Mouse (Mus musculus): ENCODE measurements at regions not wholly inside any gene's neighbourhood (a gene's known extent, or its start where the extent isn't known, plus 50 kb on each side); places are given as distances from the start of the nearest gene placed in this dataset.

DNA sequence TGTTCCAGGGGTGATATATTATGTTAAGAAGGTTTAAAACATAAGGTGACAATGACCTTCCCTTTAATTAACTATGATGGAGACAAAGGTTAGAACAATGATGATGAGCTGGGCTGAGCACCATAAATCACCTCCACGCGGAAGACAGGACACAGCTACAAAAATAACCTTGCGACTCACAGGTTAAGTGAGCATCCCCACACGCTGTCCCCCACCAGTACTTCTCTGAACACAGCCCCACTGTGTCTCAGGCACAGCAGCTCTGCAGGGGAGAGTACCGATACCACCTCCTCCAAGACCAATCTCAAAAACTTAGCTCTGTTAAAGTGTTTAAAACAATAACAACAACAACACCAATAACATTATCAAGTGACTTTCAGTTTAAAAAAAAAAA is 307.7 kb upstream of the Adamts16 start:
- DNase-seq (ENCODE audit: low spot score in 2 of 2) = no peak

DNA sequence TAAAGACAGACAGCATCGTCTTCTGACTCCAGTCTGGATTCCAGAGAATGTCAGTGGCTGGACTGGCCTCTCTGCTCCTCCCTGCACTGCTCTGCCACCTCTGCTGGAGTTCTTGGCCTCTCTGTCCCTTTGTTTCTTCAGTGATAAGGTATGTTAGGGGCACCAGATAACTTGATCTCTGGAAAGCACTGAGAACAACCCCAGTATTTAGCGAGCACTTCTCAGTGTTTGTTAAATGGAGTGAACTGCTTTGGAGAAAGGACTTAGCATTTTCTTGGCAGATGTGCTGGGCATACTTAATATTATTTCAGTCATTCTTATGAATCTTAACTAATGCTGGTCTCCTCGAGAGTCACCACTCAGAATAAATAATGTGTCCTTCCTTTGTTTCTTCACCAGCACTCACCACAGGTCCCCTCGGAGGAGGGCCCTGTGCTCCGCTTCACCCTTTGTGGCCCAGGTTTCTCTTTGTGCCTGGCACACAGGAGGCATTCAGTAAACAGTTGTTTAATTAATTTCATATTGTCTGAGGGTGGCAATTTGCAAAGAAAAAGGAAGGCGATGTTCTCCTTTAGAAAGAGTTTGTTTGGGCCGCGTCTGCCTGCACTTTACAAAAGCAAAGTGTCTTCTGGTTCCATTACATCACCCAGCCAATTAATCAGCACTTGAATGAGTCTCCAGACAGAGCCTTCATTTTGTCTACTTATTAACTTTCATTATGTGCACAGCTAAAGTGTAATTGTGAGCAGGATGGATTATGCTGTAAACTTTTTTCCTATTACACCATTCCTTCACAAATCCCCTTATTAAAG is 307.1 kb upstream of the Adamts16 start:
- DNase-seq (ENCODE audit: low spot score in 2 of 2) = no peak

DNA sequence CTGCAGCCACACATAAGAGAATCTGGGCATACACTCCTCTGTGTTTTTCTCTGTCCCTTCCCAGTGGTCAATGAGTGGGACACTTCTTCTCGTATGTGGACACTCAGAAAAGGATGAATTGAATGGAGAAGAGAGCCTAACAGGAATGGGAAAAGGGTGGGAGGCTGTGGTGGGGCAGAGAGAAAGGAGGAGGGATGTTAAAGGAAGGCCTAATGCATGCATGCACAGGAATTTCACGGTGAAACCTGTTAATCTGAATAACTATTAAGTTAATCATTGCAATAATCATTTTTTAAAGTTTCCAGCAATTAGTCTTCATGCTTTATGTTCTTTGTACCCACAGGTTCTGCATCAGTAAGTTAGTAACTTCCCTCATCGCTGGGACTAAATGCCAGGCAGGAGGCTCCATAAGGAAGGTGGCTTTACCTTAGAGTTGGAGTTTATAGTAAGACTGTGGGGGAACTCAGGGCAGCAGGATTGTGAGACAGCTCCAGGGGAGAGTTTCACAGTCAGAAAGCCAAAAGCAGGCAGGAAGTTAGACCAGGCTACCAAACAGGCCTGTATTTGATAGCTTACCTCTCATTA is 305.3 kb upstream of the Adamts16 start:
- DNase-seq (ENCODE audit: low spot score in 2 of 2) = no peak

- DNase-seq (ENCODE audit: low spot score in 2 of 2) = no peak
Measured at GRCm38 (mm10) chr13:71138745-71139312, 297.2 kb upstream of the Adamts16 start.

DNA sequence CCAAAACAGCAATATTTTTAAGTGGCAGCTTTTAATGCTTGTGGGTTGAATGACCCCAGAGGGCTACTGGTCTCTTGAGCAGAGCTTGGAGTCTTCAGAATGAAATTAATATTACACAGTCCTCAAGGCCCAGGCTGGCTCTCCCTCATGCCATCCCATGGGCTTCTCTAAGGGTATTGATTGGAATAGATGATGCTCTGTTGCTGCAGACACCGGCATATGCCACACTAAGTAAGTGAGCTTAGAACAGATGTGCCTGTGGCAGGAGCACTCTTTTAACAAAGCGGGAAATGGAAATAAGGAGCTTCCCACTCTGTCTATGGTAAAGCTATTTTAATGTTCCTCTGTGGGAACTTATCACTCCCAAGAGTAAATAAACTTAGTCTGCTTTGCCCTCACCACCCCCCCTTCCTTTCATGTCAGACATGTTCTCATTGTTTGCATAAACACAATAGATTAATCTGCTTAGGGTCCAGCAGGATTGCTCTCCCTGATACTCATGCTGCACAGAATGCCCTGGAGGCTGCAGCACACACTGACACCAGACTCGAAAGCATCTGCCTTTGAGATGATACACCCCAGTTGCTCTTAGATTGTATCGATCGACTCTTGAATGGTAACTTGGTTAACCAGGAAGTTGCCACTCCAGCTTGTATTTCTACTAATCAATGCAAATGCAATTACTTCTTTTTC is 294.5 kb upstream of the Adamts16 start:
- DNase-seq (ENCODE audit: low spot score in 2 of 2) = no peak

DNA sequence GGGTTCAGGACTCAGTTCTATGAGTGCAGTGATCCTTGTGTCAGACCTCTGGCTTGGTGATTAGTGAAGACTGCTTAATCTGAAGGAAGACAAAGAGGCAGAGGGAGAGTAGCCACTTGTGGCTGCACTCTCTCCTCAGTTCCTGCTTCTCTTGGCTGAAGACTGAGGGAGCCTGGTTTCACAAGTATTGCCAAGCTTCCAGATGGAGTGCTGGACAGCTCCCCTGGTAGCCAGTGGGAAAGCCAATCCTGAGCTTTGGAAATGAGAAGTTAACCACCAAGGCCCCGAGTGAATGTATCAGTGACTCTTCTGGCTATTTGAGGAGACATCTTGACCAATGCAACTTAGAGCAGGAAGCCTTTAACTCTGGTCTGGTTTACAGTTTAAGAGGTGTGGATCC is 279.9 kb upstream of the Adamts16 start:
- DNase-seq (ENCODE audit: low spot score in 2 of 2) = no peak

- no peak for DNase-seq (ENCODE audit: low spot score in 2 of 2)
Measured at GRCm38 (mm10) chr13:71108175-71108574, 266.6 kb upstream of the Adamts16 start.

GRCm38 (mm10) chr13:71105229-71105838 is 263.7 kb upstream of the Adamts16 start:
- no peak for DNase-seq (ENCODE audit: low spot score in 2 of 2)

DNA sequence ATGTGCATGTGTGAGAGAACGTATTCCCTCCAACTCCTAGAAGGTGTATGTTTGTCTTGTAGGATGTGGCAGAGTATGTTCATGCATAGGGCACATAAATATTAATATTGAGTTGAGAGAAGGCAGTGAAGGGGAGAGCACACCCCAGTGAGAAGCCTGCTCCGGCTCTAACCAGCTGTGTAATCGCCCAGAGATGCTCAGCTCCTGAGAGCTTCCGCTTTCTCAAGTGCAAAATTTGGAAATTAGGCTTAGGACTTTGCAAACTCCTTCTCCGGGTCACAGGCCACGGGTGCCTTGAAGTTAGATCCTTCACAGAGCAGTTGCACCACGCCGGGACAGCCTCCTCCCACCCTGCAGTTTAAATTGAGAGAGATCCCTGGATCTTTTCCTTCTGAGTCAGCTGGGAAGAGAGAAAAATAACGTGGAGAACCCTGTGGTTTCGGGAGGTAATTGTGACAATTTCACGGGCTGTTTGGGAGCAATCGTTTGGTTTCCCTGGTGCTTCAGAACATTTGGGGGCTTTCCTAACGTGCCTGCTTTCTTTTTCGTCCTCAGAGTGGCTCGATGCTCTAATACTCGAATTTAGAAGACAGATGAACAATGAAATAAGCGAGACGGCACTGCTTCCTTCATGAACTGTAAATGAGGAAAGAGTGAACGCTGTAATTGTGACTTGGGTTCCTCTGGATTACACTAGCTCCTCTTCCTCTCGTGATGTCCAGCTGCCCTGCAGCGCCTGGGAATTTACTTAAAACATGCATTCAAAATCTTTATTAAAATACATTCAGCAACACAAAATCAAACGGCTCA is 263.0 kb upstream of the Adamts16 start:
- DNase-seq (ENCODE audit: low spot score in 2 of 2) = no peak

DNA sequence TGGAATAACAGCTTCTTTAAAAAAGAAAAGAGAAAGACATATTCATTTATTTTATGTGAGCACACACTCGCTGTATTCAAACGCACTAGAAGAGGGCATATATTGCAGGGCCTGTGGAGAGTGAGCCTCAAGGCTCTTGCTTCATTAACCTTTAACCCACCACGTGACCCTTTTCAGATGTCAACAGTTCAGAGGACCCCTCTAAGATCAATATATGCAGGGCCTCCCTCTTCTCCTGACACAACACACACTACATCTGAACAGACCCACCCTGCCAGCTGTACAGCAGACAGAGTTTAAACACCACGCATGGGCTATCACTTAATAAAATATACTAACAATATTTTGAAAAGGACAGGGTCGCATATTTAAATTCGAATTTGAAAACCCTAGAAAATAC is 242.7 kb upstream of the Adamts16 start:
- no peak for DNase-seq (ENCODE audit: low spot score in 2 of 2)

- no peak for DNase-seq (ENCODE audit: low spot score in 2 of 2)
Measured at GRCm38 (mm10) chr13:71075916-71076315, 234.3 kb upstream of the Adamts16 start.

- DNase-seq (ENCODE audit: low spot score in 2 of 2) = no peak
Measured at GRCm38 (mm10) chr13:71074012-71074411, 232.4 kb upstream of the Adamts16 start.

DNA sequence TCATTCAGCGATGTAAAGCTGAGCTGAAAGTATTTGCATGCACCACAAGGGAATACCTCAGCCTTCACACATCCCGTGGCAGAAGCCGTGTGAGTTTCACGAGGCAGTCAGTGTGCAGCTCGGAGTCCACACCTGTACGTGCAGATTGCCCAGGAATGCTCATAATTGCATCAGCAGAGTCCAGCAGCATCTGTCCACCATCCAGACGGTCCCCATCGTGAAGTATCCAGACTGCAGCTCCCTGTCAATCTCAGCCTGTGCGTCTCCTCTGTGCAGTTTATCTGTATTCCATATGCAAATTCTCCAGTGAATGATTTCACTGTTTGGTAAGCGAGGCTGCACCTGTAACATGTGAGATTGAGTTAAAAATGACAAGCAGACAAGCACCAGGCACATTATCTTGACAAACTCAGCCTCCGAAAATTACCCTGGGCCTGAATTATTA is 227.2 kb upstream of the Adamts16 start:
- no peak for DNase-seq (ENCODE audit: low spot score in 2 of 2)

DNA sequence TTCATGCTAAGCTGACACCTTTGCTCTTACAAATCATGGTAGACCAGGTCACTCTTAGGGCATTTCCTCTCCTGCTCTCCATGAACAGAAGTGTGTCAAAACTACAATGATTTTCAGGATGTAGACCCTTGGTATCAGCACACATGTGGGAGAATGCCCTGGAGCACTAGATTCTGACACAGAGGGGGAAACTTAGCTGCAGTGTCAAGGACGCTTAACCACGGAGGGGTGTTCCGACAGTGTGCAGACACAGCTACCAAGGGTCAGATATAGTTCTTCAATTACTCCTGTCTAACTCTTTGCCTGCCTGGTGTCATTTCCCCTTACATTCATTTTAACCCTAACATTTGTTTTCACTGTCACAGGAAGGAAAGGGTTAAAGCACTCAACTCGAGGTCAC is 226.4 kb upstream of the Adamts16 start:
- DNase-seq (ENCODE audit: low spot score in 2 of 2) = no peak

- no peak for DNase-seq (ENCODE audit: low spot score in 2 of 2)
Measured at GRCm38 (mm10) chr13:71065568-71065967, 224.0 kb upstream of the Adamts16 start.

DNA sequence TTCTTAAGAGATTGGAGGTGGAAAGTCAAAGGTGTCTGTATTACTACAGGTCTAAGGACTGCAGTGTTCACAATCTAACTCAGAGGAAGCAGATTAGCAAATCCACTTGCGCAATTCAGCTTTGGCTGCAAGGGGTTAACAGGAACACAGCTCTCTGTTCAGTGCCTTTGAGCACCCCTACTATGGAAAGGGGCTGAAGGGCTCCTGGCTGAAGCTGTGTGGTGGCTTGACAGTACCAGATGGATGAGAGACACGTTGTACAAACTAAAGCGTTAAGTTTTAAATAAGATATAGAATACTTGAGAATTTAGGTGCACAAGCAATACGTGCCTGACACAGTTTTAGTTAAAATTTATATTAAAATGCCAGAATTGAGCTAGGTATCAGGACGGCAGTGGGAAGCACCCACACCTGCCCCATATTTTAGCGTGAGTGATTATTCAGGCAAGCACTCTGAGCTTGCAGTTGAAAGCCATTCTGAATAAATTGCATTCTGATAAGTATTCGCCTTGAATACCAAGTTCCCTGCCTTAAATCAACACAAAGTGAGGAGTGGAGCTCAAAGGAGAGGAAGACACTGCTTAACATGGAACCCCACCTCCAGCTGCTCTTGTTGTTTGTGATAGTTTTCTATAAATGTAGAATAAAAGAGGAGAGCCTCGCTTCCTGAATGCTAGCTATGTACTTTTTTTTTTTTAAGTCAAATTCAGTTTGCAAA is 223.1 kb upstream of the Adamts16 start:
- no peak for DNase-seq (ENCODE audit: low spot score in 2 of 2)

DNA sequence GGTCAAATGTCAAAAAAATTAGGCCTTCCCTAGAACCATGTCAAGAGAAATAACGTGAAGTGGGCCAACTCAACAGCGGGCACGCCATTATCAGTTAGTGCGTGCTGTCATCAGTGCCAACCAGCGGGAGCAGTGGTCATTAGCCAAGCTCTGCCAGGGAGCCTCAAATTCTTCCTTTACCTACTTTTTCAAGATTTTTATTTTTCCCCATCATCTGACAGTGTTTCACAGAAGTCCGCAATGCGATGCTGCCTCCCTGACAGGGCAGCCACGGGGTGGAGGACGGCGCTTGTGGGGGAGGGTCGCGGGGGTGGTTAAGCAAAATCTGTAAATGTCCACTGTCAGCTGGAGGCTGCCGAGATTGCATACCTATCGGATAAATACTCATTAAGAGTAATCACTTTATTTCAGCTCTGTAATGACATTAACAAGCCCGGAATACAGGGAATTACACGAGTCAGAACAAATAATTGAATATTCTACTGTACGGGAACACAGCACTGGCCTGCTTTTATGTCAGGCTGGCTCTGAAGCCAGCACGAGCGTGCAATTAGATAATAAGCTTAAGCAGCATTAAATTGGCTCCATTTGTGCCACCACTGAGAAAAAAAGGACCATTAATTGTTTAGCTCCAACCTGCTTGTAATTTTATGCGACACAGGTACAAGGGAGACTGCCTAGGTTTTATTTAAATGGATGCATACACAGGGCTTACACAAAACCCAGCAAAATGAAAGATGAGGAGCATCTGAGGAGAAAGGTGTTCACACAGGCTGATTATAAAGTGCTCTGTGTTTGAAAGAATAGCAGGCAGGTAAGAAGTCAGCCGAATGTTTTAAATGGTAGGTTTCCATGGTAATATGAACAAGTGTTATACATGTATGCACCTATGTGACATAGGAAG is 212.0 kb upstream of the Adamts16 start:
- DNase-seq (ENCODE audit: low spot score in 2 of 2) = no peak

DNA sequence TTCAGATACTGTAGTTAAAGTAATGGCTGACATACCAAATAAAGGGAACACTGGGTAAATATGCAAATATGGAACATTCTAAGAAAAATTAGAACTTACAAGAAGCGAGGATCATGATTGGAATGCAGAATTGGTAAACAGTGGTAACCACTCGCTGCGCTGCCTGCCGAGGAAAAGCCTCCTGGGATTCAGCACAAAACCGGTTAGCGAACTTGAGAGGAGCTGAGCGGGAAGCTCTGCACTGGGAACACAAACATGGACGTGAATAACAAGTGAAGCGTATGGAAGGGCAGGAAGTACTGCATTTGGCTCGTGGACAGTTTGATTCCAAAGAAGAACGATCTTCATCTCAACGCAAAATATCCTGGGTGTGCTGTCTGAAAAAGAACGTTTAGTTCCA is 209.0 kb upstream of the Adamts16 start:
- no peak for DNase-seq (ENCODE audit: low spot score in 2 of 2)

GRCm38 (mm10) chr13:71036000-71036399 is 194.4 kb upstream of the Adamts16 start:
- no peak for DNase-seq (ENCODE audit: low spot score in 2 of 2)

Data from spleen, postnatal 36 days (tissue).